Mouse (Mus musculus): ENCODE results near the gene Slc16a14.
"Not testable (repeated sequence)": the region's sequence is repeated elsewhere in the genome, so short reads cannot be mapped to it uniquely, and the experiment has no call there.

Gene Slc16a14

GRCm38 (mm10) chr1:84934503-84935333 lies at the start of gene Slc16a14:
Slc16a14 (minus strand) TSS chr1:84935134.
- DNase-seq: no peak

GRCm38 (mm10) chr1:84961779-84962178 lies 26.8 kb upstream of the Slc16a14 start:
- DNase-seq: not testable (repeated sequence)

GRCm38 (mm10) chr1:84957713-84958112 lies 22.8 kb upstream of the Slc16a14 start:
- not testable (repeated sequence) for DNase-seq

- DNase-seq: not testable (repeated sequence)
Measured at GRCm38 (mm10) chr1:84956771-84957170, 21.8 kb upstream of the Slc16a14 start.

GRCm38 (mm10) chr1:84952456-84953181 lies 17.7 kb upstream of the Slc16a14 start:
- no peak for DNase-seq

GRCm38 (mm10) chr1:84951566-84951965 lies 16.6 kb upstream of the Slc16a14 start:
- DNase-seq: no peak

GRCm38 (mm10) chr1:84947390-84947789 lies 12.5 kb upstream of the Slc16a14 start:
- no peak for DNase-seq

- DNase-seq: no peak
Measured at GRCm38 (mm10) chr1:84945950-84946349, 11.0 kb upstream of the Slc16a14 start.

GRCm38 (mm10) chr1:84943549-84943948 lies 8.6 kb upstream of the Slc16a14 start:
- DNase-seq: no peak

- no peak for DNase-seq
Measured at GRCm38 (mm10) chr1:84942666-84943065, 7.7 kb upstream of the Slc16a14 start.

GRCm38 (mm10) chr1:84940322-84940721 lies 5.4 kb upstream of the Slc16a14 start:
- DNase-seq: no peak

GRCm38 (mm10) chr1:84939466-84939865 lies 4.5 kb upstream of the Slc16a14 start:
- no peak for DNase-seq

GRCm38 (mm10) chr1:84936716-84937510 lies 2.0 kb upstream of the Slc16a14 start:
- DNase-seq: no peak

- DNase-seq: peak; percentile 19
Measured at GRCm38 (mm10) chr1:84935668-84936067, 734 bp upstream of the Slc16a14 start.

- no peak for DNase-seq
Measured at GRCm38 (mm10) chr1:84934151-84934502, 807 bp downstream of the Slc16a14 start.

- DNase-seq: peak; percentile 71
Measured at GRCm38 (mm10) chr1:84933472-84934150, 1.3 kb downstream of the Slc16a14 start.

GRCm38 (mm10) chr1:84925599-84925998 lies 9.3 kb downstream of the Slc16a14 start:
- DNase-seq: no peak

GRCm38 (mm10) chr1:84924134-84924533 lies 10.8 kb downstream of the Slc16a14 start:
- DNase-seq: no peak

- DNase-seq: no peak
Measured at GRCm38 (mm10) chr1:84923432-84923831, 11.5 kb downstream of the Slc16a14 start.

- no peak for DNase-seq
Measured at GRCm38 (mm10) chr1:84918865-84919264, 16.1 kb downstream of the Slc16a14 start.

- peak; percentile 9 for DNase-seq
Measured at GRCm38 (mm10) chr1:84915010-84915409, 19.9 kb downstream of the Slc16a14 start.

GRCm38 (mm10) chr1:84912571-84912970 lies 22.4 kb downstream of the Slc16a14 start:
- DNase-seq: no peak
